Mouse (Mus musculus) erythroblast, embryonic 14.5 days (primary cell): ENCODE results near the gene Mlc1.

Experiments used
- GATA1 ChIP-seq: IDR thresholded peaks from 2 replicates; pipeline ENCODE4 v1.6.1; 2012; ENCODE audit warnings: low read length, inconsistent platforms, mixed read lengths
- TAL1 ChIP-seq: IDR thresholded peaks from 3 replicates; pipeline ENCODE4 v1.6.1; 2012; ENCODE audit warnings: low read length, inconsistent platforms, mixed read lengths

GRCm38 (mm10) chr15:88915046-88915445, 63.8 kb downstream of the Mlc1 start:
- TF ChIP-seq GATA1 (no peak), TAL1 (no peak)
